Mouse (Mus musculus): ENCODE results near the gene Hipk1. TPM values are rescaled to one million over a fixed set of nuclear protein-coding genes. Genes with fewer than 3 reads are reported as not detected.
A peak's percentile ranks its signal among the peaks of the same experiment; 100 is the strongest.

Hipk1 gene
- polyA plus RNA-seq, 1 experiment from 2014 or later, result 8.6 TPM

- Histone ChIP-seq H3K27me3 (replicated peaks) (no peaks in the 10 kb centered on the region), H3K27ac (replicated peaks) (no peak overlapping the region), H3K36me3 (no peaks in the 10 kb centered on the region), H3K4me3 (replicated peaks) (no peak overlapping the region), H3K4me1 (peaks cover 31% of the 10 kb centered on the region), H3K9ac (replicated peaks) (no peak overlapping the region), H3K4me2 (no peak overlapping the region), H3K9me3 (replicated peaks) (no peaks in the 10 kb centered on the region)
- 96% methylated on average over 9 of the region's 9 CpGs for WGBS
- ATAC-seq (ENCODE audit: low FRiP score), result no peak
Observed at GRCm38 (mm10) chr3:103729850-103730249, 61.5 kb downstream of the Hipk1 start.

GRCm38 (mm10) chr3:103727813-103728326 is 63.5 kb downstream of the Hipk1 start:
- WGBS, result 47% methylated on average over 2 of the region's 2 CpGs
- H3K9me3 ChIP-seq (replicated peaks), result no peaks in the 10 kb centered on the region
- ATAC-seq (ENCODE audit: low FRiP score), result no peak
- no peak overlapping the region for H3K4me2 ChIP-seq
- H3K27ac ChIP-seq (replicated peaks), result no peak overlapping the region
- no peak overlapping the region for H3K4me3 ChIP-seq (replicated peaks)
- H3K9ac ChIP-seq (replicated peaks), result no peak overlapping the region
- no peaks in the 10 kb centered on the region for H3K36me3 ChIP-seq
- no peaks in the 10 kb centered on the region for H3K27me3 ChIP-seq (replicated peaks)
- peaks cover 12% of the 10 kb centered on the region; the same call in 1 of the 2 replicates for H3K4me1 ChIP-seq

DNA sequence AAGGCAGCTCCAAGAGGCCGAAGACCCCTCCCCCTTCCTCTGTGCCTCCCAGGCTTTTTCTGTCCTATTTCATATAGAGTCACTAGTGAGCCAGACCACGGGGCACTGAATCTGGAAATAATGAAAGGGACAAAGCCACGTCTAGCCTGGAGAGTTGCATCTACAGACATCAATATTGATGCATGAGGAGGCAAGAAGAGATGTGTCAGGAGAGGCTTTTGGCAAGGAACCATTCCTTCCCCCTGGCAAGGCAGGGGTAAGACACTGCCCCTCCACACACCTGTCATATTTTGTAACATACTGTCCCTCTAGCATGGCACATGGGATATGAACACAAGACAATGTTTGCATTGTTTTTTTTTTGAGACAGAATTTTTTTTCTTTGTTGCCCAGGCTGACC is 64.7 kb downstream of the Hipk1 start:
- WGBS, result 56% methylated on average over 3 of the region's 3 CpGs
- no peak for ATAC-seq (ENCODE audit: low FRiP score)

GRCm38 (mm10) chr3:103724137-103724536 is 67.2 kb downstream of the Hipk1 start:
- H3K4me1 ChIP-seq, result peaks cover 14% of the 10 kb centered on the region
- no peak overlapping the region for H3K4me2 ChIP-seq
- H3K27ac ChIP-seq (replicated peaks), result no peak overlapping the region
- H3K9me3 ChIP-seq (replicated peaks), result no peaks in the 10 kb centered on the region
- H3K27me3 ChIP-seq (replicated peaks), result no peaks in the 10 kb centered on the region
- no peaks in the 10 kb centered on the region for H3K36me3 ChIP-seq
- H3K4me3 ChIP-seq (replicated peaks), result no peak overlapping the region
- 60% methylated on average over 3 of the region's 3 CpGs for WGBS
- H3K9ac ChIP-seq (replicated peaks), result no peak overlapping the region
- ATAC-seq (ENCODE audit: low FRiP score), result no peak

More for the DNA sequence above, 64.7 kb downstream of the Hipk1 start:
- Histone ChIP-seq H3K27ac (replicated peaks) (no peak overlapping the region), H3K9me3 (replicated peaks) (no peaks in the 10 kb centered on the region), H3K36me3 (no peaks in the 10 kb centered on the region), H3K4me3 (replicated peaks) (no peak overlapping the region), H3K27me3 (replicated peaks) (no peaks in the 10 kb centered on the region), H3K4me1 (peaks cover 9% of the 10 kb centered on the region; the same call in 1 of the 2 replicates), H3K4me2 (no peak overlapping the region), H3K9ac (replicated peaks) (no peak overlapping the region)

GRCm38 (mm10) chr3:103718728-103719127 is 72.6 kb downstream of the Hipk1 start:
- H3K27me3 ChIP-seq (replicated peaks), result no peaks in the 10 kb centered on the region
- H3K4me3 ChIP-seq (replicated peaks), result no peak overlapping the region
- no peak overlapping the region for H3K4me2 ChIP-seq
- no peak for ATAC-seq (ENCODE audit: low FRiP score)
- H3K36me3 ChIP-seq, result no peaks in the 10 kb centered on the region
- WGBS, result 80% methylated on average over 4 of the region's 4 CpGs
- H3K9ac ChIP-seq (replicated peaks), result no peak overlapping the region
- H3K4me1 ChIP-seq, result peaks cover 33% of the 10 kb centered on the region
- no peak overlapping the region for H3K27ac ChIP-seq (replicated peaks)
- H3K9me3 ChIP-seq (replicated peaks), result no peaks in the 10 kb centered on the region

- Histone ChIP-seq H3K27me3 (replicated peaks) (no peaks in the 10 kb centered on the region), H3K9ac (replicated peaks) (no peak overlapping the region), H3K4me1 (peaks cover 33% of the 10 kb centered on the region), H3K9me3 (replicated peaks) (no peaks in the 10 kb centered on the region), H3K36me3 (no peaks in the 10 kb centered on the region), H3K4me2 (no peak overlapping the region), H3K27ac (replicated peaks) (peak overlapping the region; percentile 41), H3K4me3 (replicated peaks) (no peak overlapping the region)
- peak; percentile 42; the same call in 1 of the 2 replicates for ATAC-seq (ENCODE audit: low FRiP score)
- WGBS, result 41% methylated on average over 15 of the region's 15 CpGs
Observed at GRCm38 (mm10) chr3:103716774-103717760, 74.3 kb downstream of the Hipk1 start.

GRCm38 (mm10) chr3:103715762-103716693 is 75.3 kb downstream of the Hipk1 start:
- Histone ChIP-seq H3K9me3 (replicated peaks) (no peaks in the 10 kb centered on the region), H3K27ac (replicated peaks) (no peak overlapping the region; the same call in none of the 2 replicates), H3K4me2 (no peak overlapping the region), H3K9ac (replicated peaks) (no peak overlapping the region), H3K27me3 (replicated peaks) (no peaks in the 10 kb centered on the region), H3K4me3 (replicated peaks) (no peak overlapping the region), H3K36me3 (no peaks in the 10 kb centered on the region), H3K4me1 (peaks cover 33% of the 10 kb centered on the region)
- 25% methylated on average over 11 of the region's 11 CpGs for WGBS
- no peak for ATAC-seq (ENCODE audit: low FRiP score)

DNA sequence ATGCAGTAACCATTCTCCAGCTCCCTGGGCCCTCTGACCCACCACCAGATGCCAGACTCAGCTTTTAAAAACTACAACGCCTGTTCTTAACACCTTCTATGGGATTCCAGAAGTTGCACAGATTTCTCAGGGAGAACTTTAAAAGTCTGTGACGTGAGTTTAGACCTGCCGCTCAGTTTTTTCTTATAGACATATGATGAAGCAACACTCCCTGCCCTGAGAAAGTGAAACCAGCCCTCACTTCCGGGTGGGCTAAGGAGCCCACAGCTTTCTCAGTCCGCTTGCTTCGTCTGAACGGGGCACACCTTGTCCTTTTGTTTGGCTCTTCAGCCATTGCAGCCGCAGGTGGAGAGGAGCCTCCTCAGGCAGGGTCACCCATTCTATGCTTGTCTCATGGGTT is 76.4 kb downstream of the Hipk1 start:
- Histone ChIP-seq H3K27me3 (replicated peaks) (no peaks in the 10 kb centered on the region), H3K27ac (replicated peaks) (no peak overlapping the region), H3K9me3 (replicated peaks) (no peaks in the 10 kb centered on the region), H3K9ac (replicated peaks) (no peak overlapping the region), H3K4me3 (replicated peaks) (no peak overlapping the region), H3K36me3 (no peaks in the 10 kb centered on the region), H3K4me2 (no peak overlapping the region), H3K4me1 (peaks cover 33% of the 10 kb centered on the region)
- WGBS, result 90% methylated on average over 8 of the region's 8 CpGs
- ATAC-seq (ENCODE audit: low FRiP score), result no peak

- no peak for ATAC-seq (ENCODE audit: low FRiP score)
- H3K9me3 ChIP-seq (replicated peaks), result no peaks in the 10 kb centered on the region
- H3K27me3 ChIP-seq (replicated peaks), result no peaks in the 10 kb centered on the region
- H3K4me2 ChIP-seq, result no peak overlapping the region
- H3K4me1 ChIP-seq, result peaks cover 30% of the 10 kb centered on the region
- WGBS, result 65% methylated on average over 7 of the region's 7 CpGs
- no peak overlapping the region for H3K9ac ChIP-seq (replicated peaks)
- no peak overlapping the region for H3K27ac ChIP-seq (replicated peaks)
- H3K4me3 ChIP-seq (replicated peaks), result no peak overlapping the region
- H3K36me3 ChIP-seq, result no peaks in the 10 kb centered on the region
Observed at GRCm38 (mm10) chr3:103714236-103714875, 77.0 kb downstream of the Hipk1 start.

DNA sequence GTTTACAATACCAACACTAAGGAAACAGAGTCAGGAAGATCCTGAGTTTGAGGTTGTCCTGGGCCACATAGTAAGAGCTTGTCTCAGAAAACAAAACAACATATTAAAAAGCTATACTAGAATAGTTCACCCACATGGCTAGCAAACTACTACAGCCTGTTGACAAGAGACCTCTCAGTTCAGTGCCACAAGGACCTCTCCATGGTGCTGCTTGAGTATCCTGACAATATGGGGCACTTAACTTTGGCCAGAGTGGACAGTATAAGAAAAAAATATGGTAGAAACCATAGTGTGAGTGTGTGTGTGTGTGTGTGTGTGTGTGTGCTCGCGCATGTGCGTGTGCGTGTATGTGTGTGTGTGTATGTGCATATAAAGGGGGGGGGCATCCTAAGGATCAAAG is 79.2 kb downstream of the Hipk1 start:
- no peak overlapping the region for H3K4me2 ChIP-seq
- no peak for ATAC-seq (ENCODE audit: low FRiP score)
- H3K27ac ChIP-seq (replicated peaks), result no peak overlapping the region
- H3K36me3 ChIP-seq, result no peaks in the 10 kb centered on the region
- H3K27me3 ChIP-seq (replicated peaks), result no peaks in the 10 kb centered on the region
- H3K4me1 ChIP-seq, result peaks cover 26% of the 10 kb centered on the region
- WGBS, result 98% methylated on average over 4 of the region's 4 CpGs
- H3K9ac ChIP-seq (replicated peaks), result no peak overlapping the region
- no peak overlapping the region for H3K4me3 ChIP-seq (replicated peaks)
- no peaks in the 10 kb centered on the region for H3K9me3 ChIP-seq (replicated peaks)

DNA sequence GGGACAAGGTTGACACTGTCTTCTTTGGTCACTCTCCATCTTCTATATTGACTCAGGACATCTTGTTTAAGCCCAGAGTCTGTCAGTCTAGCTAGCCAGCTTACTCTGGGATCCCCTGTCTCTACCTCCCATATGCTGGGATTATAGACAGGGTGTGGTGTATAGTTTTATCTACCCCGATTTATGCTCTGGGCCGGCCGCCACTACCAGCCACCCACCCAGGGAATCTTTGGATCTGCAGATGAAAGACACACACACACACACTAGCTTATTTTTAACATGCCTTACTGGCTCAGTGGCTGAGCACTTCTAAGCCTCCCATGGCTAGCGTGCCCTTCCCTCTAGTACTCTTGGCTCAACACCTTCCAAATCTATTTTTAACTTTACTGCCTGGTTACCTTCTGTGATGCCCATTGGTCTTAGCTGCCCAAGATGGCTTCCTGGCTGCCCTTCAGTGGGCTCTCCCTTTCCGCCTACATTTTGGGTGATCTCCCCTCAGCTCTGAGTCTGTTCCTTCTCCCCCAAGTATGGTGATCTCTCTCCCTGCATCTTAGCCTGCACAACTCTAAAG is 81.8 kb downstream of the Hipk1 start:
- ATAC-seq (ENCODE audit: low FRiP score), result no peak
- H3K9ac ChIP-seq (replicated peaks), result no peak overlapping the region
- no peak overlapping the region for H3K27ac ChIP-seq (replicated peaks)
- H3K4me1 ChIP-seq, result peaks cover 11% of the 10 kb centered on the region; the same call in 1 of the 2 replicates
- H3K9me3 ChIP-seq (replicated peaks), result no peaks in the 10 kb centered on the region
- H3K4me2 ChIP-seq, result no peak overlapping the region
- 96% methylated on average over 5 of the region's 5 CpGs for WGBS
- H3K4me3 ChIP-seq (replicated peaks), result no peak overlapping the region
- no peaks in the 10 kb centered on the region for H3K36me3 ChIP-seq
- H3K27me3 ChIP-seq (replicated peaks), result no peaks in the 10 kb centered on the region
